Mouse (Mus musculus) left cerebral cortex, postnatal 10 days (tissue): ENCODE results near the gene Ppp4c. TPM values are rescaled to one million over a fixed set of nuclear protein-coding genes. Genes with fewer than 3 reads are reported as not detected.
A peak's percentile ranks its signal among the peaks of the same experiment; 100 is the strongest.

ENCODE experiments used
- DNase-seq, 2 experiments: peaks; one replicate each; pipeline ENCODE4 v3.0.0; 2021 to 2022; ENCODE audit warnings: low spot score in 2 of 2, mixed read lengths in 1 of 2; ENCODE audit errors: extremely low spot score in 1 of 2
- intact Hi-C: fragments of 180-260 bp; cut with DNase I; formaldehyde crosslinking; loops from one replicate; pipeline ENCODE4 v1.15.1; 2025
- total RNA-seq, 2 experiments: library from RNA; stranded (reverse); gene quantifications; 2 replicates each; pipeline ENCODE4 v1.2.3; 2021

The Ppp4c gene
- total RNA-seq, 2 experiments from 2014 or later = 54.4 to 56.2 TPM

DNA sequence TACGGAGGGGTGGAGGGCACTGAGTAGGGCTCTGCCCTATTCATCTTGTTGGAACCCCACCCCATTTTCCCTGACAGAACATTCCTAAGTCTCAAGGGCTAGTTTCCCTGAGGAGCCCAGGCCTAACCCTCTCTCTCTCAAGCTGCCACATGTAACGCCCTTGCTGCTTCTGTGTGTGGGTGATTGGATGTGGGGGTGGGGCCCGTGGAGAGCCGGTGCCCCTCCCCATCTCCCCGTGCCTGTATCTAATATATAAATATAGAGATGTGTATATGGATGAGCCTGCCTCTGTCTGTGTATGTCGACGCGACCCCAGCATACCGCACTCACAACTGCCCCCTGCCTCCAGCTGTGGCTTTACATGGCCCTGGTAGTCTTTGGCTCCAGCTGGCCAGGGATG, 26.8 kb downstream of the Ppp4c start:
- intact Hi-C loops = no loop called here
- no peak for DNase-seq

DNA sequence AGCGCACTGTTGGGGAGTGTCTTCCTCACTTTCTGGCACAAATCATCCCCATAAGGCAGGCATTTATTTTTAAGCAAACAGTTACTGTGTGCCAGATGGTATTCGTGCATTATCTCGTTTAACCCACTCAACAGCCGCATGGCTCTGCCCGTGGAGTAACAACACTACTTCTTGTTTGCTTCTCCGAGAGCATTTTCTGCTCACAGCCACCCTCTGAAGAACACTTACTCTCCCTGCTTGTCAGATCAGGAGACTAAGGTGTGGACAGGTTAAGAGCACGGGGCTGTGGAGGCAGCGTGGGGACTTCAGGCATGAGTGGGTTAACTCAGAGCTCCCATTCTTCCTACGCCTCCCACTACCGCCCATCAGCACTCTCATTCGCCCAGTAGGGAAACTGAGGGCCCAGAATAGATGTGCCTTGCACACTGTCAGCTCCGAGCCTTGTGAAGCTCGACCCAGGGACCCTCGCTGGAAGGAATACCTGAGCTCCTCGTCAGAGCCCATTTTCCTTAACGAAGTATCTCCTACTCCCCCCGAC, 29.8 kb downstream of the Ppp4c start:
- intact Hi-C loops = loop anchor here (5.0 kb wide), 1 partner anchor 60 kb away; no protein-coding TSS in a partner anchor
- no peak for DNase-seq

DNA sequence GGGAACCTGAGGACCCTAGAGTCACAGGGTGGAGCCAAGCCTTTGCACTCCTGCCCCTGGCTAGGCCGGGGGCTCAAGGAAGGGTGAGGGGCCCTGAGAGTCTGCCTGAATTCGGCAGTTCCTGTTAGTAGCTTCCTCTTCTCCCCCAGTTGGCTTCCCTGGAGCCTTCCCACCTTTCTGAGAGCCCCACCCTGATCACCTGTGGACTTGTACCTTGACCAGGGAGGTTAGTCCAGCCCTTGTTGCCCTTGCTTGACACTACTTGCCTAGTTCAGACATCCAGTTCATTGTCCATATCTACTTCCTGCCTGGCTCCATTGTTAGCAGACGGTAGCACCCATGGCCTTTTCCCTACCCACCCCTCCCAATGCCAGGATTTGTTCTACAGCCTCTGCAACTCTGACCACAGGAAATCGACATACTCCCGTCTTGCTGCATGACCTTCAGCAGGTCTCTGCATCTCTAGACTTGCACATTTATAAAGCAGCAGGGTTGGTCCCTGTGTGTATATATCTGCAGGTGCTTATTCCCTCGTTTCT, 30.7 kb downstream of the Ppp4c start:
- no peak for DNase-seq
- intact Hi-C loops = loop anchor here (5.0 kb wide), 1 partner anchor 59 kb away; no protein-coding TSS in a partner anchor

DNA sequence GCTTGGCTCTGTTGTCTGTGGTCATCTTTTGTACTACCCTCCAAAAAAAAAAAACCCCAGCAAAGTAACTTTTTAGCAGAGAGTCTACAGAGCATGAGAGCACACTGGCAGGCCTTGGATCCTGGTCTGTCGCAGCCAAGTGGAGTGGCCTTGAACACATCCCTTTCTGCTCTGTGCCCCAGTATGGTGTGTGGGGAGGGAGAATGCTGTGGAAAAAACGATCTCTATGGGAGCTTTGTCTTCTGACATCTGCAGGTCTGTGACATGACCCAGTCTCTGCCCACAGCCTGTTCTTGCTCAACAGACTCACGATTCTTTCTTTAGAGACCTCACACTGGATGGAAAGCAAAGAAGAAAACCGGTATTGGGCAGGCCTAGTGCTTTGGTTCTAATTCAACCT, 31.3 kb downstream of the Ppp4c start:
- intact Hi-C loops = loop anchor here (5.0 kb wide), 1 partner anchor 59 kb away; no protein-coding TSS in a partner anchor
- no peak for DNase-seq

DNA sequence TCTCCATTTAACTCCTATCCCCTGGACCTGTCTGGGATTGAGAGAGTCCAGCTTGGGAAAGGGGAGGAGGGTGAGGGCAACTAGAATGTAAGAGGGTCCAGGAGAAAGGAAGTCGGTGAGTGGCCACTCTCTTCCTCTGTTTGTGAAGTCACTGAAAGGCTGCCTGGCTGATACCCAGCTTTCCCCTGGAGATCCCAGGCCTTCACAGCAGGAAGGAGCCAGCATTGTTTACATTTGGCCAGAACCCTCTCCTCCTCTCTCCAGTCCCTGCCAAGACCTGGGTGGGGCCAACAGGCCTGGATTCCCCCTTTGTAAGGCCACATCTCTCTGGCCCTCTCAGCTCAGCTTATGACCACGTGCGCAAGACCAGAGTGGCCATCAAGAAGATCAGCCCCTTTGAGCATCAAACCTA, 31.9 kb downstream of the Ppp4c start:
- intact Hi-C loops = loop anchor here (5.0 kb wide), 1 partner anchor 58 kb away; no protein-coding TSS in a partner anchor
- DNase-seq = peak in 1 of 2 experiments; percentile 90

DNA sequence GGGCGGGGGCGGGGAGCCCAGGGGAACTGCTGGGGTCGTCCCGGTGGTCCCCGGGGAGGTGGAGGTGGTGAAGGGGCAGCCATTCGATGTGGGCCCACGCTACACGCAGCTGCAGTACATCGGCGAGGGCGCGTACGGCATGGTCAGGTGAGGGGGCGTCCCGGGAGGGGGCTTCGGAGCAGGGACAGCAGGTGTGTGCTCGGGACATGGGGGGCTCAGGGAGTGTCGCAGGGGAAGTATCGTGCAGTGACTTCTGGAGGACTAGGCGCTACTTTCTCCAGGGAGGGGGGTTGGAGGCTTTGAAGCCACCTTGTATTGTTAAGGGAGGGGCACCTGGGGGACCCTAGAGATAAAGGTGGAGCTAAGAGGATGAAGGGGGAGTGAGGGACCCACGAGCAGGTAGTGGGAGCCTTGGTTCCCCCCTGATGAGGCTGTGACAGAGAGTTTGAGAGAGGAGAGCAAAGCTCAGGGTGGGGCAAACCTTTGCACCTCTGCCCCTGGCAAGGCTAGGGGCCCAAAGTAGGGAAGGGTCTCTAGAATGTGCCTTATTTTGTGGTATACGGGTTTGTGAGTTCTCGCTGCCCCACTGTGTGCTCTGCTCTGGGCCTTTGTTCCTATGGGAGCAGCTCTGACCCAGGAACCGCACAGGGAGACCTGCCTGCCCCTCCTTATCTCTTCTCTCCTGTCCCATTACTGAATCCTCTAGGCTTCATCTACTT, 32.5 kb downstream of the Ppp4c start:
- intact Hi-C loops = loop anchor here (5.0 kb wide), 1 partner anchor 58 kb away; no protein-coding TSS in a partner anchor
- DNase-seq = no peak

DNA sequence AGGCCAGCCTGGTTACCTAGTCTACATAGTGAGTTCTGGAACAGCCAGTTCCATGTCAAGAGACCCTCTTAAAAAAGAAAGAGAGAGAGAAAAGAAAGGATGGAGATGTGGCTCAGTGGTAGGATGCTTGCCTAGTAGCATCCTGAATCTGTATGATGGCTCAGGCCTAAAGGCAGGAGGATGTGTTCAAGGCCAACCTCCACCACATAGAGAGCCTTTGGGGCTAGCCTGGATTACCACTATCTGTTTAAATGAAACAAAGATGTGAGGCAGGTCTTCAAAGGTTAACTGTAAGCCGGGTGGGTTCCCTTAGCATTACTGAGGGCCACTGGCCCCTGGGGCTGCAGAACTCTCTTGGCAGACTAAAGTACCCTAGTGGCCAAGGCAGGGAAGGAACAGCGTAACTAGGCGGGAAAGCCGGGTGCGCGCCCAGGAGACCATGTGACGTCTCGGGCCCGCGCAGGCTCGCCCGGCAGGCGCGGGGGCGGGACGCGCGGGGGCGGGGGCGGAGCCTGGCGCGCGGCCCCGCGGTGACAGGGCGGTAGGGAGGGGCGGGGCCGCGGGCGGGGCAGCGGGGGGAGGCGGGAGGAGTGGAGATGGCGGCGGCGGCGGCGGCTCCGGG, 33.1 kb downstream of the Ppp4c start, which contains the start of gene Mapk3:
Gene Mapk3, plus strand, starts transcription at position 552 of the 622 bp plus-strand sequence.
- intact Hi-C loops = no loop called here
- peak; percentile 89 to 94 for DNase-seq

DNA sequence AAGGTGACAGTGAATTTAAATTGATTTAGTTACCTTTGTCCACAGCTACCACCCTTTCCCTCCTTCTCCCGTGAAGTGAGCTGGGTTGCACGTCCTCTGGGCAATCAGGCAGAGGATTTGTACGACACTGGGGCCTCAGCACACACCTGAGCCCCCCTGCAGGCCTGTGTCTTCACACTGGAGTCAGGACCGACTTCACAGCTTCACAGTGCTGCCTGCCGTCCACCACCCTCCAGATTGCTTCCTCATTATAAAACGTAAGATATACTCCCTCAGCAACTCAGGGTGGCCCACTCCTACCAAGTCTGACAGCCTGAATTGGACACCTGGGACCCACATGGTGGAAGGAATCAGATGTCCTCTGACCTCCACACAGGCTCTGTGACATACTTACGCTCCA, 33.8 kb downstream of the Ppp4c start:
- intact Hi-C loops = no loop called here
- DNase-seq = no peak

DNA sequence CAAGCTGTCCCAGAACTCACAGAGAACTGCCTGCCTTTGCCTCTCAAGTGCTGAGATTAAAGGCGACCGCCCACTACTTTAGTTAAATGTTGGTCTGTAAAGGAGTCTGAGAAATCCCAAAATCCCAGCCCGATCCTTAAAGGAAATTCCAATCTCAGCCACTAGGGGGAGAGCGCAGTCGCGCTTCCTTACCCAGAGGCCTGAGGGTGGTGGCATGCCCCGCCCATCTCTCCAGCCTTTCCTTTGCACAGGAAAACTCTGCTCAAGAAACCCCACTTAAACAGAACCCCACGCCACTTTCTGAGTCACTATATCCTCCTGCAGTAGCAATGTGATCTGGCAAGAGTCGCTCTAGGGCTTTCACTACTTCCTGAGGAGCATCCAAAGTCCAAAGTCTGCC, 37.4 kb downstream of the Ppp4c start:
- peak in 1 of 2 experiments; percentile 84 for DNase-seq
- intact Hi-C loops = no loop called here

DNA sequence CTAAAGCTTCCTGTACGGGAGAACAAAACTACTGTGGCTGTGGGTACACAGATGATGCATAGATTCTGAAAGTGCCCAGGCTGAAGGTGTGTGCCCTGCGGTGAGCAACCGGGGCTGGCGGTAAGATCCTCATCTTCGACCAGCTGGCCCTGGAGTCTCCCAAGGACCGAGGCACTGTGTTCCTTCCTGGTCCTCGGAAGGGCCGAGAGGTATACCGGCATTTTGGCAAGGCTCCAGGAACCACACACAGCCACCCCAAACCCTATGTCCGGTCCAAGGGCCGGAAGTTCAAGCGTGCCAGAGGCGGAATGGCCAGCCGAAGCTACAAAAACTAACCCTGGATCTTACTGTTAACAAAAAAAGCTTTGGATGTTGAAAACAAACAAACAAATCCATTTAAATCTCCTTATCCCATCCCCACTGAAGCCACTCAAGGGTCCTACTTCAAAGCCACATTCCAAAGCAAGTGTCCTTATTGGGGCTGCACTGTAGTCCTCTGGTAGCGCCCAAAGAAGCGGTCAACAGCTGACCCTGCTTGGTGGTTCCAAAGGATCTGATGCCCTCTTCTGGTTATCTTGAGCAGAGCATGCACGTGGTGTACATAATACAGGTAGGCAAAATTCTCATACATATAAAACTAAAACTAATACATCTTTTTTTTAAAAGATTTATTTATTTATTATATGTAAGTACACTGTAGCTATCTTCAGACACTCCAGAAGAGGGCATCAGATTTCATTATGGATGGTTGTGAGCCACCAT, 42.5 kb downstream of the Ppp4c start:
- DNase-seq = no peak
- intact Hi-C loops = no loop called here

DNA sequence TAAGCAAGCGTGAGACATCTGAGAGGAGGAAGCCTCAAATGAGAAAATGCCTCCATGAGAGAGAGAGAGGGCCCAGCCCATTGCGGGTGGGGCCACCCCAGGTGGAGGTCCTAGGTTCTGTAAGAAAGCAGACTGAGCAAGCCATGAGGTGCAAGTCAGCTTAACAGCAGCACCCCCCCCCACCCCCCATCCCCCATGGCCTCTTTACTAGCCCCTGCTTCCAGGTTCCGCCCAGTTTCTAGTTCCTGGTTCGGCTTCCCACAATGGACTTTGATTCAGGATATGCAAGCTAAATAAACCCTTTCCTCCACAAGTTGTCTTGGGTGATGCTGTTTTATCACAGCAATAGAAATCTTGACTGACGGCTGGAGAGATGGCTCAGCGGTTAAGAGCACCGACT, 43.5 kb downstream of the Ppp4c start:
- no peak for DNase-seq
- intact Hi-C loops = no loop called here

DNA sequence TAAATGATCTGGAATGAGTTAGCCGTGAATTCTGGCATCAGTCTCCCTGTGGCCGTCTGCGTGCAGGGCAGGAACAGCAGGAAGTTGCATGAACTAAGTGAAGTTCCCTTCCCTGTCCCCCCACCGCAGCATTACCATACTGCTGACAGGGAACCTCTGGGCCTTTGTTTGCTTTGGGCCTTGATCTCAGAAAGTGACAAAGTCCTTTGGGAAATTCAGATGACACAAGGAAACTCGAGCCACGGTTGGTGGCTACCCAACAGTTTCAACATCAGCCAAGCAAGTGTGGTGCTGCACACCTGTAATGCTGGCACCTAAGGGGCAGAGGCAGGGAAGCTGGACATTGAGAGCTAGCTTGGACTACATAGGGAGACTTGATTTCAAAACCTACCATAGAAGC, 45.5 kb downstream of the Ppp4c start:
- intact Hi-C loops = no loop called here
- no peak for DNase-seq

DNA sequence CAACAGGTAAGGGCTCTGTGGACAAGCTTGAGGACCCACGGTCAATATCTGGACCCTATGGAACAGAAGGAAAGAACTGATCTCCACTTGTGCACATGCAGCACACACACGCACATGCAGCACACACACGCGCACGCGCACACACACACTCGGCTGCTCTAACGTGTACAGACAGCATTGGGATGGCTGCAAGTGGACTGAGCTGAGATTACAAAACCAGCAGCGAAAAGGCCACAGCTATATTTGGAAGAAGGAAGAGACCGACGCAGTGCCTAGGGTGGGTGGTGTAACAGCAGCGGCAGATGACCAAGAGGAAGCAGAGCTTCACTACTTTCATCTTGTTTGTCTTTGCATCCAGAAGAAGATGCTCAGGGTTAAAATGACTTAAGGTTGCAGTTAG, 46.2 kb downstream of the Ppp4c start:
- DNase-seq = no peak
- intact Hi-C loops = no loop called here

DNA sequence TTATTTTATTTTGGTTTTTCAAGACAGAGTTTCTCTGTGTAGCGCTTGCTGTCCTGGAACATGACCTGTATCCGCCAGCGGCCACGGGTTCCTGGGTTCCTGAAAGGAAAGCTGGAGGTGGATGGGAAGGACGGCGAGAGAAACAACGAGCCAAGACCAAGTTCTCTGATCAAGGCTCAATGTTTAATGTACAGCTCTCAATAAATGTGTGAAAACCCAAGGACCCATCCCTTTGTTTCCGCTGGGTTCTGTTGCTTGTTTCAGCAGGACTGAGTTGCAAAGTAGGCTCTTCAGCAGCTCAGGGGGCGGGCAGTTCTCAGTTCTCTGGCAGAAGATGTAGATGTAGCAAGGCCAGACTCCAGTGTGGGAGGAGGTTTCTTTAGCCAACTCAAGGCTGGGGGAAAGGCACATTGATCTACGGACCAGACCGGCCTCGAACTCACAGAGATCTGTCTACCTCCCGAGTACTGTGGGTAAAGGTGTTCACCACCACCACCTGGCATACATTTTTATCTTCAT, 50.3 kb downstream of the Ppp4c start:
- DNase-seq = no peak
- intact Hi-C loops = no loop called here

DNA sequence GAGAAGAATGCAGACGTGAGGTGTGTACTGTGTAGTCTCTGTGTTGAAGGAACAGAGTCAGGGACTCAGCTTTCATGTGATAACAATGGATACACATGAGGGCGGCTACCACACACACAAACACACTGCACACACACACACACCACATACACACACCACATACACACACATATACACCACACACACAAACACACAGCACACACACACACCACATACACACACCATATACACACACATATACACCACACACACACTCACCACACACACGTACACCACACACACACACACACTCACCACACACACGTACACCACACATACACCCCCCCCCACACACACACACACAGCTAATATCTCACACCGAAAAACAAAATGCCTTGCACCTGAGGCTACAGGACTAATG, 50.8 kb downstream of the Ppp4c start:
- DNase-seq = no peak
- intact Hi-C loops = no loop called here

DNA sequence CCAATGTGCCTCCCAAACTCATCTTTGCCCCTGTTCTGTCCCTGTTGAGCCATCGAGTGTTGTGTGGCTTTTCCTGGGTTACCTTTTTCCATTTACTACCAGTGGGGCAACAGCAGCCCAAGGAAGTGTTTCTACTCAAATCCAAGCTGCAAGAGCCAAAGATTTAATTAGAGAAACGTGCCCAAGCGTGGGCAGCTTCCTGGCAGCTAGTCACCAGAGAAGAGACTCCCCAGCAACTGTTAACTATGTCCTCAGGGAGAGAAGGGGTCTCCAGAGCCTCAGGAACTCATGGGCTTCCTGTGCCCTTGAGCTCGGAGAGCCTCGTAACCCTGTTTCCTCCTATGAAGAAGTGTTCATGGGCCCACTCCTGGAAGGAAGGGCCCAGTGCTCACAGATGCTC, 51.3 kb downstream of the Ppp4c start:
- DNase-seq = no peak
- intact Hi-C loops = no loop called here

DNA sequence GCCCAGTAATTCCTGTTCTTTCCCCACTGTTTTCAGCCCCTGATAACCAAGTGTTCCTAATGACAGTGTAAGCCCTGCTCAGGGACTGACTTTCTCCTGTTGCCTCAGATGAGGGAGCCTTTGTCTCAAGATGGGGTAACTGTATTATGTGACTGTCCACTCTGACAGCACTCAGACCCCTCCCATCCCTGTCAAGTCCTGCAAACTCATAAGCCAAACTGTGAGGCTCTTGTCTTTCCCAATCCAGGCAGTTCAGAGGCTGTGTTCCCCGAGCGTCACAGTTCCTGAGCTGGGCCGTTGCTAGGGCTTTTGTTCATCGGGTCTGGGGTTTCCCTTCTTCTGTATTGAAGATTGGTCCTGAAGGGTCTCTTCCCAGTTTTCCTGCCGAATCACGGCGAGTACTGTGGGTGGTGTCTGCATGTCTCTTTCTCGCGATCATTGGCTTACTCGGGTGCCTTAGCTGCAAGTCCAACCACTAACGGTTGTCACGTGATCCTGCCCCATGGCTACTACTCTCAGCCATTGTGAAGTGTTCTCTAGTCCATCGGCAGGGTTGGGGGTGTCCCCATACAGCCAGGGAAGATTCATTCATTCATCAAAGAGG, 52.1 kb downstream of the Ppp4c start:
- intact Hi-C loops = no loop called here
- no peak for DNase-seq

DNA sequence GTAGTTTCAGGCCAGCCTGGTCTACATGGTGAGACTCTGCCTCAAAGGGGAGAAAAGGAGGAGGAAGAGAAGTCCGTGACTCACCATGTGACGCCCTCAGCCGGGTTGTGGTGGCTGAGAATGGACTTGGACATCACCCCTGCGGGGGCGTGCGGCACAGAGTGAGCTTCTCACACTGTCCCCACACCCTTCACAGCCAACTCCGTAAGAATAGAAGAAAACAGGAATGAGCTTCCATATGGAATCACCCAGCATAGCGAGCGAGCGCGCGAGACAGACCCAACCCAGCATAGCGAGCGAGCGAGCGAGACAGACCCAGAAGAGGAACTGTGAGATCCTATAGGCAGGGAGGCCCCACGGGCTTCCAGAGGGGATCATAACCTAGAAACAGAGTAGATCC, 52.7 kb downstream of the Ppp4c start:
- intact Hi-C loops = no loop called here
- peak in 1 of 2 experiments; percentile 60 for DNase-seq

DNA sequence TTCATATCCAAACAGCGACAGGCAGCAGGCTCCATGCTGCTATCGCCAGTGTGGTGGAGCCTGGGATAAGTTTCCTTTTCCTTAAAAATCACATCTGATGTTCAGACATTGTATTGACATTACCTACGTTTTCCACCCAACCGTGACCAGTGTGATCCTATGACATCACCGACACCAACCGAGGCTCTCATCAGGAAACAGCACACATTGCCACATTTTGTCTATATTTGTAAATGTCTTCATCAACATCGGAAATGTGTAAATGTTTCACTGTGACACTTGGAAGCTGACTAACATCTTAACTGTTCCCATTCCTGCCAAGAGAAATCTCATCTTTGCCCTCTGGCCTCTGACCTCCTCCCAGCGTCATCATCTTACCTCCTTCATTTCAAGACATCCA, 56.2 kb downstream of the Ppp4c start:
- no peak for DNase-seq
- intact Hi-C loops = no loop called here
